Comparison of ENCODE assay signal across 23 mouse cellular contexts in the genomic region with DNA sequence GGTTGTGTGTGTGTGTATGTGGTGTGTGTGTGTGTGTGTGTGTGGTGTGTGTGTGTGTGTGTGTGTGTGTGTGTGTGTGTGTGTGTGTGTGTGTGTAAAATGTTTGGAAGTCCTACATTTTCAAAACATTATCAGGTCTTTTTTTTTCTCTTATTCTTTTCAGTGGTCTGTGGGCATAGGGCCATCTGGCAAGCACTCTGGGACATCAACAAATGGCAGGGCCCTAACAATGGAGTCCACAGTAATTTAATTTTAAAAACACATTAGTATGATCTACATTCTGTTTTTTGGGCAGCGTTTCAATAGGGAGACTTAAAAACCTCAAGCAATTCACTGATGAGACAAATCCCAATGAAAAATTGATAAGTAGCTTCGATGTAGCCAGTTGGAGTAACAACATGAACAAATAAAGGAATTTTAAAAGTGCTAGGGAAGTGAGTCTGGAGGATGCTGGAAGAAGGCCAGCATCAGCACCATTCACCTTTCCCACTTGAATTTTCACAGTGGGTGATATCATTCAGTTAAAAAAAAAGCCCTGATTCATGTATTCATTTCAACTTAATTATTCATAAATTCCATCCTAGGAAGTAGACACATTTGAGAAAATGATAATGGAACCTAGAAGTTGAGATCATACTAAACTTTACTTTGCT.
DNase-seq lines count a peak whose midpoint lies in the region; ATAC-seq and TF ChIP-seq lines count a peak whose summit lies in the region.
"Had no signal": no experiment of that assay in that cellular context is flagged by ENCODE, and none has a peak within 500 bp of the region (broad histone marks: within the 10 kb centered on the region; RNA-seq: fewer than 3 reads in every experiment).

No protein-coding gene starts in this region.

- no peak for TF ChIP-seq POLR2A in kidney, adult 2 months (IDR thresholded peaks at IDR 0.05; ENCODE audit: low read depth, low read length)
- TF ChIP-seq POLR2A in brain, embryonic 14.5 days (IDR thresholded peaks at IDR 0.05; ENCODE audit: borderline replicate concordance, extremely low read depth, insufficient read depth, insufficient read length, poor library complexity, severe bottlenecking): no peak

- no peak for TF ChIP-seq CTCF in kidney, adult 2 months (conservative IDR thresholded peaks at IDR 0.05; ENCODE audit: insufficient read depth, insufficient read length, low read depth, low read length)
- no peak for TF ChIP-seq CTCF in brain, embryonic 14.5 days (IDR thresholded peaks at IDR 0.05; ENCODE audit: borderline replicate concordance, extremely low read depth, insufficient read depth, insufficient read length)

- WGBS in forebrain, embryonic 14.5 days: 45% methylated on average over 2 of the region's 2 CpGs
- 72% methylated on average over 2 of the region's 2 CpGs for WGBS in forebrain, embryonic 12.5 days
- WGBS in kidney, adult 2 months: 77% methylated on average over 2 of the region's 2 CpGs
- WGBS in midbrain, embryonic 14.5 days: 50% methylated on average over 2 of the region's 2 CpGs
- 43% methylated on average over 2 of the region's 2 CpGs for whole genome bisulfite sequencing in midbrain, embryonic 16.5 days

- H3K27ac ChIP-seq in forebrain, embryonic 14.5 days (ENCODE audit: low read depth, low read length): no peak overlapping the region
- no peak overlapping the region for H3K27ac ChIP-seq in forebrain, embryonic 12.5 days
- no peak overlapping the region for H3K27ac ChIP-seq in kidney, adult 2 months (ENCODE audit: insufficient read depth, low read depth, low read length)
- no peak overlapping the region for H3K27ac ChIP-seq in midbrain, embryonic 14.5 days (replicated peaks; ENCODE audit: low read depth, low read length)
- no peak overlapping the region for H3K27ac ChIP-seq in midbrain, embryonic 16.5 days (ENCODE audit: low read length)
- H3K27ac ChIP-seq: heart, embryonic 13.5 days; left cerebral cortex, adult 2 months; liver, embryonic 12.5 days; midbrain, embryonic 10.5 days; stomach, postnatal 0 days had no signal

- peaks cover 3% of the 10 kb centered on the region; the same call in 1 of the 2 replicates for H3K4me1 ChIP-seq in forebrain, embryonic 14.5 days (ENCODE audit: control insufficient read depth, insufficient read depth, low read length)
- peaks cover 3% of the 10 kb centered on the region; the same call in 1 of the 2 replicates for H3K4me1 ChIP-seq in forebrain, embryonic 12.5 days
- H3K4me1 ChIP-seq in kidney, adult 2 months (ENCODE audit: control insufficient read depth, insufficient read depth, low read length): no peaks in the 10 kb centered on the region
- H3K4me1 ChIP-seq in midbrain, embryonic 14.5 days (ENCODE audit: control insufficient read depth, insufficient read depth, low read length): peaks cover 5% of the 10 kb centered on the region; the same call in 1 of the 2 replicates
- H3K4me1 ChIP-seq in midbrain, embryonic 16.5 days (ENCODE audit: control insufficient read depth, insufficient read depth, low read length): 0 out of 2 replicates have a peak, but pooled peaks cover 2% of the 10 kb centered on the region
- H3K4me1 ChIP-seq: heart, embryonic 13.5 days; liver, embryonic 12.5 days had no signal

- no peaks in the 10 kb centered on the region for H3K27me3 ChIP-seq in forebrain, embryonic 14.5 days (replicated peaks; ENCODE audit: control insufficient read depth, insufficient read depth, low read length)
- H3K27me3 ChIP-seq in forebrain, embryonic 12.5 days: no peaks in the 10 kb centered on the region
- H3K27me3 ChIP-seq in kidney, adult 2 months (replicated peaks; ENCODE audit: control insufficient read depth, insufficient read depth, low read length): no peaks in the 10 kb centered on the region
- no peaks in the 10 kb centered on the region for H3K27me3 ChIP-seq in midbrain, embryonic 14.5 days (ENCODE audit: control insufficient read depth, insufficient read depth, low read length)
- H3K27me3 ChIP-seq in midbrain, embryonic 16.5 days (ENCODE audit: control insufficient read depth, insufficient read depth, low read depth, low read length): no peaks in the 10 kb centered on the region
- H3K27me3 ChIP-seq: heart, embryonic 13.5 days; liver, embryonic 12.5 days had no signal

- peak; percentile 72 for DNase-seq in forebrain, embryonic 14.5 days (ENCODE audit: low spot score)
- DNase-seq in kidney, postnatal 4 days: peak; percentile 5 to 11
- DNase-seq in kidney, adult 2 months: no peak
- peak; percentile 44 for DNase-seq in midbrain, embryonic 14.5 days
- peak; percentile 84 for DNase-seq in brain, embryonic 14.5 days (ENCODE audit: low read depth)
- DNase-seq: adrenal gland, postnatal 25 days; cerebellum, adult 18-20 months; heart, postnatal 10 days; kidney, adult 9 months; kidney, postnatal 10 days; liver, postnatal 0 days; lung, postnatal 14 days; thymus, adult 18-20 months; thymus, postnatal 25 days had no signal

- no peak overlapping the region for H3K4me3 ChIP-seq in forebrain, embryonic 14.5 days (ENCODE audit: low read depth, low read length)
- no peak overlapping the region for H3K4me3 ChIP-seq in forebrain, embryonic 12.5 days (replicated peaks)
- H3K4me3 ChIP-seq in kidney, adult 2 months (ENCODE audit: insufficient read depth, low read depth, low read length): no peak overlapping the region
- H3K4me3 ChIP-seq in midbrain, embryonic 14.5 days (replicated peaks; ENCODE audit: low read depth, low read length): no peak overlapping the region
- H3K4me3 ChIP-seq in midbrain, embryonic 16.5 days (ENCODE audit: low read depth, low read length): no peak overlapping the region
- H3K4me3 ChIP-seq: heart, embryonic 13.5 days; left cerebral cortex, adult 2 months; liver, embryonic 12.5 days; midbrain, embryonic 10.5 days had no signal

- no peaks in the 10 kb centered on the region for H3K36me3 ChIP-seq in forebrain, embryonic 14.5 days (ENCODE audit: control insufficient read depth, insufficient read depth, low read length)
- no peaks in the 10 kb centered on the region for H3K36me3 ChIP-seq in forebrain, embryonic 12.5 days (replicated peaks)
- no peaks in the 10 kb centered on the region for H3K36me3 ChIP-seq in kidney, adult 2 months (ENCODE audit: control insufficient read depth, insufficient read depth, low read length)
- no peaks in the 10 kb centered on the region for H3K36me3 ChIP-seq in midbrain, embryonic 14.5 days (ENCODE audit: control insufficient read depth, insufficient read depth, low read length)
- H3K36me3 ChIP-seq in midbrain, embryonic 16.5 days (ENCODE audit: control insufficient read depth, insufficient read depth, low read length): no peaks in the 10 kb centered on the region
- H3K36me3 ChIP-seq: heart, embryonic 13.5 days; liver, embryonic 12.5 days; midbrain, embryonic 10.5 days had no signal

- no peak overlapping the region for H3K4me2 ChIP-seq in forebrain, embryonic 14.5 days (ENCODE audit: low read length)
- H3K4me2 ChIP-seq in forebrain, embryonic 12.5 days: no peak overlapping the region
- no peak overlapping the region for H3K4me2 ChIP-seq in midbrain, embryonic 14.5 days (ENCODE audit: low read length)
- no peak overlapping the region for H3K4me2 ChIP-seq in midbrain, embryonic 16.5 days (ENCODE audit: low read length)
- H3K4me2 ChIP-seq: heart, embryonic 13.5 days; liver, embryonic 12.5 days had no signal

- ATAC-seq in forebrain, embryonic 14.5 days: peak; percentile 75
- no peak; the same call in 1 of the 2 replicates for ATAC-seq in forebrain, embryonic 12.5 days (ENCODE audit: low FRiP score)
- no peak for ATAC-seq in midbrain, embryonic 14.5 days (ENCODE audit: low FRiP score, low TSS enrichment)
- ATAC-seq in midbrain, embryonic 16.5 days: no peak
- ATAC-seq: CD4-positive, CD25-positive, alpha-beta regulatory T cell, adult 4 months; intestine, embryonic 16.5 days; liver, embryonic 12.5 days; liver, postnatal 0 days had no signal

- H3K9me3 ChIP-seq in forebrain, embryonic 14.5 days (replicated peaks; ENCODE audit: control insufficient read depth, low read length): no peaks in the 10 kb centered on the region
- no peaks in the 10 kb centered on the region for H3K9me3 ChIP-seq in forebrain, embryonic 12.5 days
- H3K9me3 ChIP-seq in midbrain, embryonic 14.5 days (ENCODE audit: control insufficient read depth, low read length): no peaks in the 10 kb centered on the region
- no peaks in the 10 kb centered on the region for H3K9me3 ChIP-seq in midbrain, embryonic 16.5 days (replicated peaks; ENCODE audit: control insufficient read depth, low read length, poor library complexity, severe bottlenecking)
- H3K9me3 ChIP-seq: heart, embryonic 13.5 days; liver, embryonic 12.5 days; midbrain, embryonic 10.5 days had no signal

- no peak overlapping the region for H3K9ac ChIP-seq in forebrain, embryonic 14.5 days (ENCODE audit: low read length)
- no peak overlapping the region for H3K9ac ChIP-seq in forebrain, embryonic 12.5 days
- H3K9ac ChIP-seq in midbrain, embryonic 14.5 days (replicated peaks; ENCODE audit: low read length): no peak overlapping the region
- no peak overlapping the region for H3K9ac ChIP-seq in midbrain, embryonic 16.5 days (ENCODE audit: low read depth, low read length)
- H3K9ac ChIP-seq: heart, embryonic 13.5 days; liver, embryonic 12.5 days; liver, postnatal 0 days had no signal
